Mouse (Mus musculus) hematopoietic stem cell, adult 5-6 weeks (primary cell): Measurements from ENCODE around the gene Ppp1r3d. TPM values are rescaled to one million over a fixed set of nuclear protein-coding genes. Genes with fewer than 3 reads are reported as not detected.

Experiments used
- ATAC-seq, 2 experiments: fragments of 125-278 bp in 1 of 2; replicated peaks in 1 of 2; 2 replicates each; pipeline ENCODE4 v1.8.0; 2016 to 2017; ENCODE audit warnings: inconsistent platforms in 2 of 2, mild to moderate bottlenecking in 2 of 2, moderate number of reproducible peaks in 2 of 2, low read depth in 1 of 2, moderate TSS enrichment in 1 of 2; ENCODE audit not compliant: low FRiP score in 2 of 2, poor library complexity in 2 of 2, severe bottlenecking in 2 of 2, insufficient read depth in 1 of 2, low TSS enrichment in 1 of 2
- total RNA-seq: library from RNA; stranded (forward); fragments of 172-1452, 232-1000 nt; gene quantifications from 2 replicates; pipeline ENCODE4 v1.2.3, GENCODE M21; 2017

The Ppp1r3d gene
- total RNA-seq: 3.5 and 7.1 TPM in 2 replicates

DNA sequence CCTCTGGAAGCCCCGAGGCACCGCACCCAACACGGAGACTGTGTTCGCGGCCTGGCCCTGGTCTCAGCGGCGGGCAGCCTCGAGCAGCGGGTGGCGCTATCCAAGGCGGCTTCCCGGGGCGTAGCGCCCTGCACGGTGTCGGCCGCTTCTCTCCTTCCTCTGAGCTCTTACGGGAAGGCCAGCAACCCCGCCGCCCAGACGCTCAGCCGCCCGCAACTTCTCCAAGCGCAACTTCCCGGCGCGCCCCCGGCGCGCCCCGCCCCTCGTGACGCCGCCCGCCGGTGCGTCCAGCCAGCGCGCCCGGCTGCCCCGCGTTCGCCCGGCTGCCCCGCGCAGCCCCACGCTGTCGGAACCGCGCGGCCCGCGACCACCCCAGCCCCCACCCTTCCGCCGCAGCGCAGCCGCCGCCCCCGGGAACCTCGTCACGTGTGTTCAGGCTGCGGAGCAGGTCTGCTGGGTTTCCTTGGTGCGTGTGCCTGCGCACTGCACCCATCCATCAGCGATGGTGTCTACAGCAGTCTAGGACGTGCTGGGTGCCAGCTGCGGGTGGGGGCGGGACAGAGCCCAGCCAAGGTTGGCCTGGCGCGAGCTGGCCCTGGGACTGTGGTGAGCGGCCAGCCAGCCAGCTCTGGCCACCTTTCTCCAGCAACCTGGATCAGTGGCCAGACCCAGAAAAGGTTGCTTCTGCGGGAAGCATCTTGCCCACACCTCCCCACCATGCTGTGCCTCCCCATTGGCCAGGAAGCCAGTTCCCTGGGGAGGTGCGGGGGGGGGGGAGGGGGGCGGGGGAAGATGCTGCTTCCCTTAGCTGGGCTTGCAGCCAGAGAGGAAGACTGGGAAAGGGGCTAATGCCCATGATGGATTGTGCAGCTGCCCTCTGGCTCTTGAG is at the start of gene Ppp1r3d, which contains the start of gene Fam217b:
Gene Ppp1r3d (minus strand): TSS at position 212 of the 889 bp plus-strand sequence.
Gene Fam217b (plus strand): TSS at position 264 of the 889 bp plus-strand sequence.
- ATAC-seq: peak; percentile 71 to 80

DNA sequence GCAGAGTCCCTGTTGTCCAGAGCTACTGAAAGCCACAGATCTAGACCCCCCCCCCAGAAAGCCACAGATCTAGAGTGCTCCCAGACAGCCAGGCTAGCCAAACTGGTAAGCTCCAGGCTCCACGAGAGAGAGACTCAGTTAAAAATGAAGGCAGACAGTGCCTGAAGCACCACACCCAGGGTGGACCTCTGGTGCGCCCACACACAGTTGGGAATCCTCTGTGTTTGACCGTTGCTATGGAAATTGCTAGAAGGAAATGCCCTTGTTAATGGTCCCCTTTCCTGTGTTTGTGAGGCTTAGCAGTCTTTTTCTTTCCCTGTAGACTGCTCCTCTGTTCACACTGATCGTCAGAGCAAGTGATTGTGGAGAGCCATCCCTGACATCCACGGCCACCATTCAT is 46.1 kb upstream of the Ppp1r3d start:
- ATAC-seq: no peak

DNA sequence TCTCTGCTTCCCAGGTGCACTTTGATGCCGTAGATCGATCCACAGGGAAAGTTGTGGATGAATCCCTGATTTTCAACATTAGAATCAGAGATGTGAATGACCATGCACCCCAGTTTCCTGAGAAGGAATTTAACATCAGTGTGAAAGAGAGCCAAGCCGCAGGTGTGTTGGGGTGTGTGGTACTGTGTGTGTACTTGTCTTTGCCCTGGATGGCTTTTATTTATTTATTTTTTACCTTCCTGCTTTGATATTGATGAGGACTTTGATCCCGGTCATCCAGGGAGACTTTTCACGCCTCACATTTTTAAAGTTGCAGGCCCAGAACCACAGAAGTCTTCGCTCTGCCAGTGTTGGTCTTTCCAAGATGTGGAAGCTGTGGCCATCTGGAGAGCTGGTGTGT is 43.1 kb upstream of the Ppp1r3d start:
- no peak for ATAC-seq

DNA sequence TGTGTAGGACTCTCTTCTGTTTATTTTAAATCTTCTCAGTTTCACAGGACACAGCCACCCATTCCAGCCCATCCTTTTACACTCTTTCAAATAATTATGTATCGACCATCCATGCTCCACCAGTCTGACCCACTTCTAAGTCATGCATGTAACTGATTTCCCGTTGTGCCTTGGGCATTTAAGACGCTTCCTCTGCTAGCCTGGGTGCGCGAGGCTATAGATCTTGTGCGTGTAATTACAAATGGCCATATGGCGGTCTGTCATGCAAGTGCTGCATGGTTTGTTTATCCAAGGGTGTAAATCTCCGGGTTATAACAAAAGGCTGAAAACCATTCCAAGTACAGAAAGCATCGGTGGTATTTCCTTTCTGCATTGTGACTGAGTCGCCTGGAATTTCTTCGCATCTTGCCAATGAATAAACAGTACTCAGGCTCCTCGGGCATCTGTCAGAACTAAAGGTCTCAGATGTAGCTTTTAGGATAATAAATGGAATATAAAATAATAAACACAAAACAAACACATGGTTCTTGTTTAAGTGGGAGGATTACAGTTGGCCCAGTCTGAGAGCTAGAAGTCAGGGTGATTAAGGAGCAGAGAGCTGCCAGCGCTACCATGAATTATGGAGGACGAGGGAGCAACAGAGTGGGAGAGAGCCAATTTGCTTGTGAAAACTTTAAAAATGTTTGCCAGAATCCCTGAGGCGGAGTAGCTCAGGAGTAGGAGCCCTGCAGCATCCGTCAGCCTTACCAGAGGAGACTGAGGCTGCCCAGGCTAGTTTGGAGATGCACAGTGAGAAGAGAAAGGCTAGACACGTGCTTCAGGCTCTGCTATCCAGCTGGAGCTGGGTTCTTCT is 40.6 kb upstream of the Ppp1r3d start:
- no peak for ATAC-seq

DNA sequence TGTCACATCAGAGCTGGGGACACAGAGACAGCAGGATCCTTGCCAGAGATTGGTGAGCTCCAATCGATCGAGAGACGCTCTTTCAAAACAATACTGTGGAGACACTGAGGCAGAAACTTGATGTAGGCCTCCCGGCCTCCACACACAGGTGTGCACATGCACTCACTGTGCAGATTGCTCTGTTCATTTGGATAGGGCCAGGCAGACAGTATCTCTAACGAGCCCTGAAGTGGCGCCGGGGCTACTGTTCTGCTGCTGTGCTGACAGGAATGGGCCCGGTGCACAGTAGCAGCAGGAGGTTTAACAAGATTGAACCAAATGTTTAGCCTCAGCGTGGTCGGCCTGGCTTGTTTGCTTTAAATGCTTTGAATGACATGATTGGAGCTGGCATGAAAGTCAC is 36.7 kb upstream of the Ppp1r3d start:
- ATAC-seq: no peak

GRCm38 (mm10) chr2:178450236-178450635 is 36.0 kb upstream of the Ppp1r3d start:
- ATAC-seq: no peak

GRCm38 (mm10) chr2:178449386-178449785 is 35.1 kb upstream of the Ppp1r3d start:
- no peak for ATAC-seq

- ATAC-seq: no peak
Observed at GRCm38 (mm10) chr2:178437311-178437710, 23.0 kb upstream of the Ppp1r3d start.

DNA sequence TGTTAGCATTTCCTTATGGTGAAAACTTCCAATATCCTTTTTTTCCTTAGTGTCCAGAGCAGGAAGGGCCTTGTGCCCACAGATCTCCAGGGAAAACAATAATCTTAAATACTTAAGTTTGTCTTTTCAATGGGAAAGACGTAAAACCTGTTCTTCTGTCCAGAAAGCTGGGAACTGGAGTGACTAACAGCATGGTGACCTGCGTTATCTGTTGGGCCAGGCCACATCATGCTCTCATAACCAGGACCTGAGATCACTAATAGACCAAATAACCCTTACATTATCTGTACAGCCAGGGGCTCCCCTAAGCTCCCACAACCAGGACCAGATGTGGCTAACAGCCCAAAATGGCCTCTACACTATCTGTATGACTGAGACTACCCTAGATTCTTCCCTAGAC is 19.6 kb upstream of the Ppp1r3d start:
- no peak for ATAC-seq

DNA sequence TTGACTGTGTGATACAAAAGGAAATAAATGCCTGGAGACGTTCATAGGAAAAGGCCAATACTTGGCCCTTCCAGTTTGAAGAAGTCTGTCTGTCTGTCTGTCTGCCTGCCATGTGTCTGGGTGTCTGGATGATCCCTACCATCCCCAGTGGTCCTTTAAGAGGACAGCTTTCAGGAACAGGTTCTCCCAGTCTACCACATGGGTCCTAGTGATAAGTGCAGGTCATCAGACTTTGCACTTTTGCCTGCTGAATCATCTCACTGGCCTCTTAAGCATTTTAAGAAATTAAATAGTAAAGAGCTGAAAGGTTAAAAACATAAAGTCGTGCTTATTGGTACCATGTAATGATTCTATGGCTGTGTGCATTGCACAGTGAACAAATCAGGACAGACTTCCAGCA is 19.2 kb upstream of the Ppp1r3d start:
- no peak for ATAC-seq

DNA sequence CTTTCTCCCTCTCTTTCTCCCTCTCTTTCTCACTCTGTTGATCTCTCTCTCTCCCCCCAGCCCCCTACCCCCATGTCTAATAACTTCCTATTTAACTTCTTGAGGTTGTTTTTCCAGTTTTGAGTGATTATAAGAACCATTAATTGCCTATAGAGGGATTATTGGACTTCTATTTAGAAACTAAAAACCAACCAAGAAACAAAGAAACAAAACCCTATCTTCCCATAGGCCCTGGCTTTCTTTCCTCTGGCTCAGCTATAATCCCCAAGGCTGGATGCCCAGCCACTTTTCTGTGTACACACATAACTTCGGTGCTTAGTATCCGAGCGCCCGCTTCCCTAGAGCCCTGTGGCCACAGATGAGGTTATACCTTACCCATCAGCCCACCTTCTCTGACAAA is 16.0 kb upstream of the Ppp1r3d start, which contains the start of gene Cdh26:
Gene Cdh26 (plus strand): TSS at position 301 of the 400 bp plus-strand sequence.
- ATAC-seq: no peak

GRCm38 (mm10) chr2:178429426-178429825 is 15.2 kb upstream of the Ppp1r3d start:
- ATAC-seq: no peak

DNA sequence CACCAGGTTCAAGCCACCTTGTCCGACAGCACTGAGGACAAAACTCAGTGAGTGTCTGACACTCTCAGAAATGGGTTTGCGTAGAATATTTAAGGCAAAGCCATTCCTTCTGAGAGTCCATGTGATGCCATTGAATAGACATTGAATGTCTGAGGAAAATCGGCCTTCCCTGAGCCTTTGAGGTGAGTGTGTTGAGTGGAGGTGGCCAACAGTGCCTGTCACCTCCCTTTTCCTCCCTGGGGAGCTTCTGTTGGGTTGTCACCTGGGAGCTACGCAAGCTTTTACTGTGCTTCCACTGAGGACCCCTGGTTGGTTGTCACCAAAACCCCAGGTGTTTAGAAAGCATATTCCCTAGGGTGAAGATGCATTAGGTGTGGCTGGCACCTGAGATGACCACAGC is 14.4 kb upstream of the Ppp1r3d start:
- no peak for ATAC-seq

DNA sequence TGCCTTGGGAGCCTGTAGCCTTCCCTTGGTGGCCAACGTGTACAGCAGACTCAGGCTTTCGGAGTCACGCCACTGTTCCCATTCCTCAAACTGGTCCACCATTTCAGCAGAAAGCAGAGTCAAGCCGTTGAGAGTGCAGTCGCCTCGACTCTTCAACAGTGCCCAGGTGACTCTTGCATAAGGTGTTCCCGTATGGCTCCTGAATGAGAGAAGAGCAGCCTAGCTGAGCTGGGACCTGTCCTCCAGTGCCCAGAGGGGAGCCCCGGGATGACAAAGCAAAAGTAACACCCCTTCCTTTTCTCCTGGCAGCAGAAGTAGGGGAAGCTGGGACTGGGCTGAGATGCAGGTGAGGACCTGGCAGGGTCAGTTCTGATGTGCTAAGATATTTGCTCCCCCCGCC is 13.9 kb upstream of the Ppp1r3d start:
- no peak for ATAC-seq

DNA sequence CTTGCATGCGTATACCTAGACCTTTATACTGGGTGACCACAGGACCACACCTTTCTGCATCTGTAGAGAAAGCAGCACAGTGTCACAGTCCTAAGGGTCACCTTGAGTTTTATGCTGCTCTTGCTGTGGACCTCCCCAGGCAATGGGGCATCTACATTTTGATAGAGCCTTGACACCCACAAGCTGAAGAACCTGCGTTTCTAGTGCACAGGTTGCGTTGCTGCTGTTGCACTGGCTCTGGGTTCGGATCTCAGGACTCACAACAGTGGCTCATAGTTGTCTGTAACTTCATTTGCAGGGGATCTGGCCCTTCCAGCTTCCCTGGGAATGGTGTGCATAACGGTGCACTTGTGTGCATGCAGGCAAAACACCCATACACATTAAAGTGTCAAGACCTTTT is 12.9 kb upstream of the Ppp1r3d start:
- ATAC-seq: no peak

DNA sequence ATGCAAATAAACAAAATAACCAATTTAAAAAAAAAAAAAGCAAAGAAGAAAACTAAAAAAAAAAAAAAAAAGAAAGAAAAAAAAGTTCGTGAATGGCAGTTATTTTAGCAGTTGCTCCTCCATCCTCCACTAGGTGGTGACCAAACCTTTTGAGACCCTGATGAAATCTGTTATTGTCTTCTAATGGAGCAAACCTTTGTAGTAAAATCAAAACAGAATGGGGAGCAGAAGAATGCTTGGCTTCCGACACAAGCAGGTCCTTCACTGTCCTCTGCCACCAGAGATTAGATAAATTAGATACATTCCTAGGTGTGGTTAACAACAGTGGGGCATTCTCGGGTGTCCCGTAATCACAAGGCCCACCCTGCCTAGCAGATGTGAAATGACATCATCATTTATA is 12.0 kb upstream of the Ppp1r3d start:
- ATAC-seq: peak; percentile 67 to 71; a peak in 3 of 4 replicates

GRCm38 (mm10) chr2:178423223-178423622 is 9.0 kb upstream of the Ppp1r3d start:
- ATAC-seq: no peak

DNA sequence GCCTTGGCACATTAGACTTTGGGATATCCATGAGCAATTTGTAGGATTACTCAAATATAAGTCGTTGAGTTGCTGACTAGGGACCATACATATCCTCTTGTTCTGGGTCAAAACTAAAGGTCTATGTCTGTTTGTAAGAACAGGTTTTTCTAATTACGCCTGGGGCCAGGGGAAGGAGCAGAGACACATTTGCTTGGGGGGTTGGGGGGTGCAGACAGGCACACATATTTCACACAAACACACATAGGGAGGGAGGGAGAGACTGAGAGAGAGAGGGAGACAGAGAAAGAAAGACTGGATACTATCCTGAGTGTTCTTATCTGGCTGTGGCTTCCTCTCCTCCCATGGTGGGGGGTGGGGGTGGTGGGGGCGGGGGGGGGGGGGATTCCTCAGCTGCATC is 7.9 kb upstream of the Ppp1r3d start:
- no peak for ATAC-seq
